Mouse (Mus musculus) intestine, embryonic 15.5 days (tissue): Measurements from ENCODE around the gene A730009L09Rik. TPM values are rescaled to one million over a fixed set of nuclear protein-coding genes. Genes with fewer than 3 reads are reported as not detected.

Experiments used
- ATAC-seq: fragments of 200-750 bp; cut with Nextera tagmentation; 2 replicates; pipeline ENCODE4 v1.8.0; 2017; ENCODE audit warnings: moderate TSS enrichment, moderate library complexity
- H3K27ac ChIP-seq: fragments of 300-500 bp; sonication (generic); 2 replicates; pipeline ENCODE4 v1.5.1; 2015; ENCODE audit warnings: mild to moderate bottlenecking, inconsistent platforms
- H3K27me3 ChIP-seq: fragments of 300-500 bp; sonication (generic); replicated peaks from 2 replicates; pipeline ENCODE4 v1.6.1; 2015; ENCODE audit warnings: inconsistent platforms
- H3K36me3 ChIP-seq: fragments of 300-500 bp; sonication (generic); 2 replicates; pipeline ENCODE4 v1.6.1; 2015; ENCODE audit warnings: inconsistent platforms
- H3K4me1 ChIP-seq: fragments of 300-500 bp; sonication (generic); replicated peaks from 2 replicates; pipeline ENCODE4 v1.6.1; 2015; ENCODE audit warnings: inconsistent platforms
- H3K4me2 ChIP-seq: fragments of 300-500 bp; sonication (generic); replicated peaks from 2 replicates; pipeline ENCODE4 v1.6.1; 2015; ENCODE audit warnings: mild to moderate bottlenecking, inconsistent platforms
- H3K4me3 ChIP-seq: fragments of 300-500 bp; sonication (generic); replicated peaks from 2 replicates; pipeline ENCODE4 v1.5.1; 2015; ENCODE audit warnings: inconsistent platforms
- H3K9ac ChIP-seq: fragments of 300-500 bp; sonication (generic); 2 replicates; pipeline ENCODE4 v1.6.1; 2015; ENCODE audit warnings: inconsistent platforms
- H3K9me3 ChIP-seq: fragments of 300-500 bp; sonication (generic); 2 replicates; pipeline ENCODE4 v1.6.1; 2016; ENCODE audit warnings: inconsistent platforms
- WGBS: fragments of 180-500 bp; shearing (Covaris S2); methylation state at CpG from one replicate; pipeline ENCODE4 v1.1.7; 2015; 5-methylcytosine and 5-hydroxymethylcytosine counted together
- polyA plus RNA-seq: library from polyadenylated mRNA; unstranded; fragments of >200 nt; fragmentation: Nextera tagmentation; extraction: Ambion mirVana; gene quantifications from 2 replicates; pipeline ENCODE4 v1.2.1, GENCODE M21; 2015

The A730009L09Rik gene
- not detected in 2 replicates for polyA plus RNA-seq

GRCm38 (mm10) chr16:84514821-84515220 lies at the start of gene A730009L09Rik:
Gene A730009L09Rik (plus strand): TSS chr16:84515121.
- Histone ChIP-seq H3K4me1 (no peaks in the 10 kb centered on the region), H3K9me3 (no peaks in the 10 kb centered on the region), H3K27me3 (no peaks in the 10 kb centered on the region), H3K4me3 (no peak within 1 kb of the TSS), H3K27ac (no peak within 1 kb of the TSS), H3K4me2 (no peak within 1 kb of the TSS), H3K36me3 (no peaks in the 10 kb centered on the region), H3K9ac (no peak within 1 kb of the TSS)
- ATAC-seq = no peak
- 82% methylated on average over 8 of the region's 8 CpGs for WGBS

- H3K27ac ChIP-seq = no peak overlapping the region
- H3K4me3 ChIP-seq = no peak overlapping the region
- H3K9me3 ChIP-seq = no peaks in the 10 kb centered on the region
- no peaks in the 10 kb centered on the region for H3K4me1 ChIP-seq
- no peaks in the 10 kb centered on the region for H3K27me3 ChIP-seq
- WGBS = 83% methylated on average over 6 of the region's 6 CpGs
- ATAC-seq = no peak
- no peak overlapping the region for H3K9ac ChIP-seq
- no peaks in the 10 kb centered on the region for H3K36me3 ChIP-seq
- H3K4me2 ChIP-seq = no peak overlapping the region
Observed at GRCm38 (mm10) chr16:84465581-84466165, 49.2 kb upstream of the A730009L09Rik start.

GRCm38 (mm10) chr16:84468898-84469297 lies 46.0 kb upstream of the A730009L09Rik start:
- no peaks in the 10 kb centered on the region for H3K27me3 ChIP-seq
- no peak overlapping the region for H3K4me2 ChIP-seq
- no peaks in the 10 kb centered on the region for H3K4me1 ChIP-seq
- no peak overlapping the region for H3K4me3 ChIP-seq
- no peak overlapping the region for H3K9ac ChIP-seq
- no peaks in the 10 kb centered on the region for H3K9me3 ChIP-seq
- H3K36me3 ChIP-seq = no peaks in the 10 kb centered on the region
- ATAC-seq = no peak
- 24% methylated on average over 1 of the region's 1 CpGs for WGBS
- no peak overlapping the region for H3K27ac ChIP-seq

GRCm38 (mm10) chr16:84469994-84470393 lies 44.9 kb upstream of the A730009L09Rik start:
- Histone ChIP-seq H3K4me3 (no peak overlapping the region), H3K4me2 (no peak overlapping the region), H3K27ac (no peak overlapping the region), H3K4me1 (no peaks in the 10 kb centered on the region), H3K27me3 (no peaks in the 10 kb centered on the region), H3K9ac (no peak overlapping the region), H3K36me3 (no peaks in the 10 kb centered on the region), H3K9me3 (no peaks in the 10 kb centered on the region)
- WGBS = 77% methylated on average over 1 of the region's 1 CpGs
- ATAC-seq = no peak

GRCm38 (mm10) chr16:84473406-84473805 lies 41.5 kb upstream of the A730009L09Rik start:
- H3K4me2 ChIP-seq = no peak overlapping the region
- ATAC-seq = no peak

GRCm38 (mm10) chr16:84474712-84475111 lies 40.2 kb upstream of the A730009L09Rik start:
- Histone ChIP-seq H3K36me3 (no peaks in the 10 kb centered on the region), H3K27me3 (no peaks in the 10 kb centered on the region), H3K4me1 (no peaks in the 10 kb centered on the region), H3K27ac (no peak overlapping the region), H3K9me3 (no peaks in the 10 kb centered on the region), H3K4me3 (no peak overlapping the region), H3K9ac (no peak overlapping the region), H3K4me2 (no peak overlapping the region)
- ATAC-seq = no peak
- WGBS = 74% methylated on average over 4 of the region's 4 CpGs

More at GRCm38 (mm10) chr16:84473406-84473805, 41.5 kb upstream of the A730009L09Rik start:
- no peak overlapping the region for H3K27ac ChIP-seq
- H3K4me3 ChIP-seq = no peak overlapping the region
- H3K27me3 ChIP-seq = no peaks in the 10 kb centered on the region
- no peaks in the 10 kb centered on the region for H3K4me1 ChIP-seq
- WGBS = 87% methylated on average over 6 of the region's 6 CpGs
- H3K36me3 ChIP-seq = no peaks in the 10 kb centered on the region
- H3K9me3 ChIP-seq = no peaks in the 10 kb centered on the region
- H3K9ac ChIP-seq = no peak overlapping the region

- Histone ChIP-seq H3K36me3 (no peaks in the 10 kb centered on the region), H3K9ac (no peak overlapping the region), H3K27ac (no peak overlapping the region), H3K27me3 (no peaks in the 10 kb centered on the region), H3K9me3 (no peaks in the 10 kb centered on the region), H3K4me3 (no peak overlapping the region), H3K4me2 (no peak overlapping the region), H3K4me1 (no peaks in the 10 kb centered on the region)
- no peak for ATAC-seq
- WGBS = 77% methylated on average over 5 of the region's 5 CpGs
Observed at GRCm38 (mm10) chr16:84476948-84477347, 38.0 kb upstream of the A730009L09Rik start.

GRCm38 (mm10) chr16:84477528-84477927 lies 37.4 kb upstream of the A730009L09Rik start:
- WGBS = 71% methylated on average over 1 of the region's 1 CpGs
- no peaks in the 10 kb centered on the region for H3K36me3 ChIP-seq

GRCm38 (mm10) chr16:84477952-84478351 lies 37.0 kb upstream of the A730009L09Rik start:
- H3K4me3 ChIP-seq = no peak overlapping the region
- 78% methylated on average over 6 of the region's 6 CpGs for WGBS
- H3K36me3 ChIP-seq = no peaks in the 10 kb centered on the region
- no peak overlapping the region for H3K9ac ChIP-seq
- no peak overlapping the region for H3K27ac ChIP-seq
- H3K9me3 ChIP-seq = no peaks in the 10 kb centered on the region
- no peaks in the 10 kb centered on the region for H3K27me3 ChIP-seq
- H3K4me1 ChIP-seq = no peaks in the 10 kb centered on the region
- H3K4me2 ChIP-seq = no peak overlapping the region
- ATAC-seq = no peak

More at GRCm38 (mm10) chr16:84477528-84477927, 37.4 kb upstream of the A730009L09Rik start:
- Histone ChIP-seq H3K9ac (no peak overlapping the region), H3K4me1 (no peaks in the 10 kb centered on the region), H3K27me3 (no peaks in the 10 kb centered on the region), H3K27ac (no peak overlapping the region), H3K4me2 (no peak overlapping the region), H3K9me3 (no peaks in the 10 kb centered on the region), H3K4me3 (no peak overlapping the region)
- ATAC-seq = no peak

GRCm38 (mm10) chr16:84485931-84486330 lies 29.0 kb upstream of the A730009L09Rik start:
- 82% methylated on average over 11 of the region's 11 CpGs for WGBS
- no peaks in the 10 kb centered on the region for H3K4me1 ChIP-seq
- no peak overlapping the region for H3K4me3 ChIP-seq
- no peaks in the 10 kb centered on the region for H3K9me3 ChIP-seq
- H3K36me3 ChIP-seq = no peaks in the 10 kb centered on the region
- ATAC-seq = no peak
- no peak overlapping the region for H3K9ac ChIP-seq
- no peaks in the 10 kb centered on the region for H3K27me3 ChIP-seq
- H3K4me2 ChIP-seq = no peak overlapping the region
- H3K27ac ChIP-seq = no peak overlapping the region

- H3K4me2 ChIP-seq = no peak overlapping the region
- no peak overlapping the region for H3K4me3 ChIP-seq
Observed at GRCm38 (mm10) chr16:84494818-84495217, 20.1 kb upstream of the A730009L09Rik start.

GRCm38 (mm10) chr16:84495438-84495837 lies 19.5 kb upstream of the A730009L09Rik start:
- ATAC-seq = no peak
- no peak overlapping the region for H3K4me3 ChIP-seq

More at GRCm38 (mm10) chr16:84494818-84495217, 20.1 kb upstream of the A730009L09Rik start:
- no peaks in the 10 kb centered on the region for H3K4me1 ChIP-seq
- no peak for ATAC-seq
- 75% methylated on average over 3 of the region's 3 CpGs for WGBS
- H3K9me3 ChIP-seq = no peaks in the 10 kb centered on the region
- no peaks in the 10 kb centered on the region for H3K27me3 ChIP-seq
- H3K27ac ChIP-seq = no peak overlapping the region
- H3K36me3 ChIP-seq = no peaks in the 10 kb centered on the region
- H3K9ac ChIP-seq = no peak overlapping the region

GRCm38 (mm10) chr16:84507681-84508080 lies 7.2 kb upstream of the A730009L09Rik start:
- H3K4me2 ChIP-seq = no peak overlapping the region
- WGBS = 71% methylated on average over 4 of the region's 4 CpGs
- ATAC-seq = no peak
- no peak overlapping the region for H3K27ac ChIP-seq
- no peaks in the 10 kb centered on the region for H3K36me3 ChIP-seq
- H3K4me3 ChIP-seq = no peak overlapping the region
- H3K9ac ChIP-seq = no peak overlapping the region
- no peaks in the 10 kb centered on the region for H3K27me3 ChIP-seq
- H3K9me3 ChIP-seq = no peaks in the 10 kb centered on the region
- H3K4me1 ChIP-seq = no peaks in the 10 kb centered on the region

More at GRCm38 (mm10) chr16:84495438-84495837, 19.5 kb upstream of the A730009L09Rik start:
- Histone ChIP-seq H3K9ac (no peak overlapping the region), H3K27me3 (no peaks in the 10 kb centered on the region), H3K4me2 (no peak overlapping the region), H3K36me3 (no peaks in the 10 kb centered on the region), H3K4me1 (no peaks in the 10 kb centered on the region), H3K27ac (no peak overlapping the region), H3K9me3 (no peaks in the 10 kb centered on the region)
- WGBS = 45% methylated on average over 2 of the region's 2 CpGs
